Mouse (Mus musculus) left cerebral cortex, adult 9 months (tissue): ENCODE measurements around the gene Fgfrl1.
A peak's percentile ranks its signal among the peaks of the same experiment; 100 is the strongest.

Experiments used
- DNase-seq, 2 experiments: peaks; one replicate each; pipeline ENCODE4 v3.0.0; 2022; ENCODE audit warnings: low spot score in 2 of 2

Fgfrl1 gene

GRCm38 (mm10) chr5:108692271-108692670, at the start of gene Fgfrl1:
Gene Fgfrl1 (plus strand): TSS chr5:108692382.
- no peak for DNase-seq

GRCm38 (mm10) chr5:108643674-108644073, 48.5 kb upstream of the Fgfrl1 start:
- DNase-seq: no peak

GRCm38 (mm10) chr5:108645651-108646342, 46.4 kb upstream of the Fgfrl1 start:
- DNase-seq: no peak

GRCm38 (mm10) chr5:108646343-108646660, 45.9 kb upstream of the Fgfrl1 start:
- no peak for DNase-seq

- no peak for DNase-seq
Observed at GRCm38 (mm10) chr5:108647311-108647710, 44.9 kb upstream of the Fgfrl1 start.

- DNase-seq: no peak
Observed at GRCm38 (mm10) chr5:108647820-108648465, 44.2 kb upstream of the Fgfrl1 start.

- no peak for DNase-seq
Observed at GRCm38 (mm10) chr5:108648937-108649576, 43.1 kb upstream of the Fgfrl1 start.

- no peak for DNase-seq
Observed at GRCm38 (mm10) chr5:108650341-108650740, 41.8 kb upstream of the Fgfrl1 start.

- no peak for DNase-seq
Observed at GRCm38 (mm10) chr5:108651136-108651720, 41.0 kb upstream of the Fgfrl1 start.

- peak in 1 of 2 experiments; percentile 62 for DNase-seq
Observed at GRCm38 (mm10) chr5:108651823-108652222, 40.4 kb upstream of the Fgfrl1 start.

GRCm38 (mm10) chr5:108653341-108653740, 38.8 kb upstream of the Fgfrl1 start:
- no peak for DNase-seq

GRCm38 (mm10) chr5:108654444-108654990, 37.7 kb upstream of the Fgfrl1 start:
- DNase-seq: no peak

- DNase-seq: no peak
Observed at GRCm38 (mm10) chr5:108655381-108655780, 36.8 kb upstream of the Fgfrl1 start.

GRCm38 (mm10) chr5:108655891-108656650, 36.1 kb upstream of the Fgfrl1 start:
- no peak for DNase-seq

- DNase-seq: no peak
Observed at GRCm38 (mm10) chr5:108657406-108657805, 34.8 kb upstream of the Fgfrl1 start.

GRCm38 (mm10) chr5:108658611-108659010, 33.6 kb upstream of the Fgfrl1 start:
- DNase-seq: no peak

- no peak for DNase-seq
Observed at GRCm38 (mm10) chr5:108659698-108660631, 32.2 kb upstream of the Fgfrl1 start, which contains the start of gene Idua. Gene Idua (plus strand): TSS chr5:108660331.

- DNase-seq: peak; percentile 74 to 91
Observed at GRCm38 (mm10) chr5:108660632-108661268, 31.4 kb upstream of the Fgfrl1 start.

GRCm38 (mm10) chr5:108662772-108663171, 29.4 kb upstream of the Fgfrl1 start:
- no peak for DNase-seq

GRCm38 (mm10) chr5:108665066-108665465, 27.1 kb upstream of the Fgfrl1 start:
- DNase-seq: no peak
